Mouse (Mus musculus) cortical plate, adult 2 months (tissue): ENCODE results near the gene 5730480H06Rik.

Experiments
- CTCF ChIP-seq: fragments of 200-500 bp; IDR thresholded peaks from 2 replicates; pipeline ENCODE4 v1.5.1; 2011; ENCODE audit warnings: mild to moderate bottlenecking, control low read depth, low read length; ENCODE audit not compliant: insufficient read depth; ENCODE audit errors: extremely low read depth
- POLR2A ChIP-seq: fragments of 200-500 bp; IDR thresholded peaks from 2 replicates; pipeline ENCODE4 v1.6.1; 2011; ENCODE audit warnings: mild to moderate bottlenecking, low read length, control low read depth; ENCODE audit not compliant: insufficient read depth; ENCODE audit errors: extremely low read depth

DNA sequence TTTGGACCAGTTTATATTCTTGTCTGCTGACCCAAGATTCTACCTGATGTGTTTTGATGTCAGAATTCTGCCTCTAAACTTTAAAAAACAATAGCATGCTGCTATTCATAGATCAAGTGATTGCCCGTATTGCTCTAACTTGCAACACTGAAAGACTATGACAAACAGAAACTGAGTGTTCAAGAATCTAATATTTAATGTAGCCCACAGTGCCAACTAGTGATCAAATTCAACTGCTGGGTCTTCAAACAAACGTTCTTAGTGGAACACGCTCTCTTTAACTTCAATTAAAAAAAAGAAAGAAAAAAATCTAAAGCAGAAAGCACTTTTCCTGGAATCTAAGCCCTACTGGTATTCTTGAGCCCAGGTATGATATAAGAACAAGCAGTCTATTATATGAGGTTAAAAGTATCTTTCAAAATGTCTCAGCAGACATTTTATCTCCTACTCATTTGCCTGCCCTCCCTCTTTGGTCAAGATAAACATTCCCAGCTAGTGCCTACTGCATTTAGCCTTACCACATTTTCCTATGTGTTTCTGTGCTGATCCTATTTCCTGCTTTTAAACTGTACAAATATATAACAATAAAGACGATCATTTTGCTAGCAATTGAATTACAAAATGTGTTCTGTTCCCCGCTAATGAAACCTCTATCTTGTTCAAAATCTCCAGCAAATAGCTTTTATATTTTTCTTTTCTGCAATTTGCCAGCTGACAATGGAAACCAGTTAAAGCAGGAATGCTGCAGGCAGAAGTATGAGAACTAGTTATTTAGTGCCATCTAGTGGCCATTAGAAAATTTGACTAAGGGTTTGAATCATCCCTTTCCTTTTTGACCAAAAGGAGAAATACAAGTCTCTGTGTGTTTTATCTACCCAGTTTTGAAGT, 17.6 kb downstream of the 5730480H06Rik start:
- no peak for TF ChIP-seq CTCF
- TF ChIP-seq POLR2A, result no peak
